9 mouse cellular contexts compared by ENCODE assay signal in the genomic region with DNA sequence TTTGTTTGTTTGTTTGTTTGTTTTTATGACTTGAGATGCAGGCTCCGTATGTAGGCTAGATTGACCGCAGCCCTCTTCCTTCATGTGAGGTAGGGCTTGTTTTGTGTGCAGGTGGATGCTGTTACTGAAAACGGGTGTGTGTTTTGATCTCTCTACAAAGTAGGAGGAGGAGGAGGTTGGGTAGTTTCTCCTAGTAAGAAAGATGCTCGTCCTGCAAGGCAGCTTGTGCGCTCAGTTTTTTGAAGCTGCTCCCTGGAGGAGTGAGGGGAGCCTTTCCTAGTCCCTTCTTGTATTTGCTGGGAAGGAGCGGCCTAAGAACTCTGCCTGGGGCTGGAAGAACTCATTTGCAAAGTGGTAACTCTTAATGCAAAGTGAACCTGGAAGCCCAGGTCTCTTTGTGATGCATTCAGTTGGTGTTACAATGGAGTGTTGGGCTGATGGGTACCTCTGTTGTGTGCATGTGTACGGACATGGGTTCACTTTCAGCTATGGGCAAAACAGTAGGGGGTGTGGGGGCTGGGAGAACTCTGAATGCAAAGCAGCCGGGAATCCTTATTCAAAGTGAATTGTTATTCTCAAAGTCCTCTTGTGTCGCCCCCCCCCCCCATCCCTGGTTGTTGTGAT. TPM values are rescaled to one million over a fixed set of nuclear protein-coding genes. Genes with fewer than 3 reads are reported as not detected.
DNase-seq lines count a peak whose midpoint lies in the region; ATAC-seq and TF ChIP-seq lines count a peak whose summit lies in the region.
"Had no signal": no experiment of that assay in that cellular context is flagged by ENCODE, and none has a peak within 500 bp of the region (broad histone marks: within the 10 kb centered on the region; RNA-seq: fewer than 3 reads in every experiment).

No protein-coding gene starts in this region.

- H3K9ac ChIP-seq in ES-Bruce4 (ENCODE audit: low read depth, poor library complexity, severe bottlenecking): peak overlapping the region; percentile 96
- H3K9ac ChIP-seq in forebrain, postnatal 0 days: no peak overlapping the region
- no peak overlapping the region for H3K9ac ChIP-seq in liver, embryonic 16.5 days (ENCODE audit: low read depth, low read length)

- intact Hi-C loops in heart, postnatal 36 days (cut with DNase I): no loop called here

- H3K4me3 ChIP-seq in heart, embryonic 10.5 days: peak overlapping the region; percentile 74
- peak overlapping the region; percentile 92 for H3K4me3 ChIP-seq in ES-Bruce4 (ENCODE audit: low read depth, low read length)
- peak overlapping the region; percentile 30 for H3K4me3 ChIP-seq in forebrain, postnatal 0 days (ENCODE audit: low read depth, low read length)
- H3K4me3 ChIP-seq in liver, embryonic 16.5 days (ENCODE audit: low read depth, low read length): peak overlapping the region; percentile 74

- H3K36me3 ChIP-seq in heart, embryonic 10.5 days: peaks cover 21% of the 10 kb centered on the region
- peaks cover 34% of the 10 kb centered on the region for H3K36me3 ChIP-seq in ES-Bruce4 (ENCODE audit: control insufficient read depth, insufficient read depth, low read length, poor library complexity, severe bottlenecking)
- H3K36me3 ChIP-seq in forebrain, postnatal 0 days (ENCODE audit: insufficient read depth): peaks cover 3% of the 10 kb centered on the region; the same call in 1 of the 2 replicates
- H3K36me3 ChIP-seq in liver, embryonic 16.5 days (ENCODE audit: control insufficient read depth, insufficient read depth): no peaks in the 10 kb centered on the region

- WGBS in heart, embryonic 10.5 days: 18% methylated on average over 9 of the region's 9 CpGs
- 21% methylated on average over 9 of the region's 9 CpGs for WGBS in forebrain, postnatal 0 days
- 38% methylated on average over 9 of the region's 9 CpGs for WGBS in liver, embryonic 16.5 days (ENCODE audit: insufficient replicate concordance)

- TF ChIP-seq EP300 in ES-Bruce4 (IDR thresholded peaks at IDR 0.05; ENCODE audit: insufficient read depth, low read depth, low read length): no peak

- peaks cover 11% of the 10 kb centered on the region; the same call in 1 of the 2 replicates for H3K4me1 ChIP-seq in heart, embryonic 10.5 days
- H3K4me1 ChIP-seq in ES-Bruce4 (ENCODE audit: control insufficient read depth, insufficient read depth, low read length): no peaks in the 10 kb centered on the region
- H3K4me1 ChIP-seq in forebrain, postnatal 0 days (ENCODE audit: insufficient read depth): no peaks in the 10 kb centered on the region
- H3K4me1 ChIP-seq in liver, embryonic 16.5 days (ENCODE audit: control insufficient read depth, low read depth, low read length): peaks cover 25% of the 10 kb centered on the region

- no peaks in the 10 kb centered on the region for H3K9me3 ChIP-seq in heart, embryonic 10.5 days
- H3K9me3 ChIP-seq in ES-Bruce4 (replicated peaks; ENCODE audit: control insufficient read depth, insufficient read depth, low read length, poor library complexity, severe bottlenecking): no peaks in the 10 kb centered on the region
- no peaks in the 10 kb centered on the region for H3K9me3 ChIP-seq in forebrain, postnatal 0 days (ENCODE audit: low read length)
- H3K9me3 ChIP-seq in liver, embryonic 16.5 days (replicated peaks; ENCODE audit: control insufficient read depth, low read length): no peaks in the 10 kb centered on the region; the same call in 1 of the 2 replicates

- no peak for ATAC-seq in forebrain, postnatal 0 days
- no peak for ATAC-seq in liver, embryonic 16.5 days (ENCODE audit: low read depth)
- ATAC-seq: CD4-positive, CD25-positive, alpha-beta regulatory T cell, adult 4 months had no signal

- no peak for DNase-seq in heart, embryonic 10.5 days (ENCODE audit: low spot score)
- DNase-seq in heart, postnatal 36 days: no peak
- DNase-seq in forebrain, postnatal 0 days: no peak
- no peak for DNase-seq in B cell, adult 2 months
- DNase-seq in T-cell, adult 2 months (ENCODE audit: low spot score): no peak
- no peak for DNase-seq in thymus, adult 18-20 months

- H3K27me3 ChIP-seq in heart, embryonic 10.5 days (ENCODE audit: insufficient read depth, poor library complexity, severe bottlenecking): no peaks in the 10 kb centered on the region
- H3K27me3 ChIP-seq in ES-Bruce4 (ENCODE audit: control insufficient read depth, insufficient read depth, low read length, poor library complexity, severe bottlenecking): no peaks in the 10 kb centered on the region
- H3K27me3 ChIP-seq in forebrain, postnatal 0 days (ENCODE audit: insufficient read depth, low read length): no peaks in the 10 kb centered on the region
- H3K27me3 ChIP-seq in liver, embryonic 16.5 days (ENCODE audit: control insufficient read depth, insufficient read depth, low read depth, low read length): no peaks in the 10 kb centered on the region

- H3K4me2 ChIP-seq in forebrain, postnatal 0 days (ENCODE audit: low read depth): peak overlapping the region; percentile 59
- H3K4me2 ChIP-seq in liver, embryonic 16.5 days (ENCODE audit: low read depth, low read length): peak overlapping the region; percentile 77

- TF ChIP-seq CTCF in ES-Bruce4 (IDR thresholded peaks at IDR 0.05; ENCODE audit: low read depth, low read length): no peak
- no peak for TF ChIP-seq CTCF in forebrain, postnatal 0 days (IDR thresholded peaks at IDR 0.05; ENCODE audit: low read depth)

- H3K27ac ChIP-seq in heart, embryonic 10.5 days: peak overlapping the region; percentile 36; the same call in 1 of the 2 replicates
- peak overlapping the region; percentile 97 for H3K27ac ChIP-seq in ES-Bruce4 (ENCODE audit: insufficient read depth, low read length)
- no peak overlapping the region for H3K27ac ChIP-seq in forebrain, postnatal 0 days (ENCODE audit: low read depth, low read length)
- H3K27ac ChIP-seq in liver, embryonic 16.5 days (ENCODE audit: low read length): no peak overlapping the region

- TF ChIP-seq POLR2A in ES-Bruce4 (IDR thresholded peaks at IDR 0.05; ENCODE audit: insufficient read depth, low read length): no peak

RNA-seq across cellular contexts. Expression of gene Tfe3, which starts 2.4 kb away (rescaled TPM):
- polyA plus RNA-seq in heart, embryonic 10.5 days (2016; fragmentation: Nextera tagmentation; extraction: Ambion mirVana): 22.7 and 23.2 TPM in 2 replicates
- total RNA-seq in heart, postnatal 36 days (2021): 10 to 100 TPM; 14.3 to 17.3 TPM
- 65.8 and 81.6 TPM in 2 replicates for polyA plus RNA-seq in ES-Bruce4 (2011; ENCODE audit: insufficient read depth, insufficient read length, low read depth, missing spikeins)
- 12.8 and 20.4 TPM in 2 replicates for total RNA-seq in forebrain, postnatal 0 days (2014; rRNA removed)
- 17.3 and 20.1 TPM in 2 replicates for polyA plus RNA-seq in forebrain, postnatal 0 days (2015; fragmentation: Nextera tagmentation; extraction: Ambion mirVana)
- 9.5 and 11.4 TPM in 2 replicates for polyA plus RNA-seq in liver, embryonic 16.5 days (2015; fragmentation: Nextera tagmentation; extraction: Ambion mirVana)

RNA-seq across cellular contexts. Expression of gene Ccdc120, which starts 14.1 kb away (rescaled TPM):
- 8.6 and 11.7 TPM in 2 replicates for polyA plus RNA-seq in heart, embryonic 10.5 days (2016; fragmentation: Nextera tagmentation; extraction: Ambion mirVana)
- 1 to 10 TPM in 1 of 2 experiments, under 1 TPM in 1; 0.42 to 1.8 TPM for total RNA-seq in heart, postnatal 36 days (2021)
- polyA plus RNA-seq in ES-Bruce4 (2011; ENCODE audit: insufficient read depth, insufficient read length, low read depth, missing spikeins): 20.4 and 28.9 TPM in 2 replicates
- 149 and 202 TPM in 2 replicates for total RNA-seq in forebrain, postnatal 0 days (2014; rRNA removed)
- polyA plus RNA-seq in forebrain, postnatal 0 days (2015; fragmentation: Nextera tagmentation; extraction: Ambion mirVana): 59.3 and 66.3 TPM in 2 replicates
- polyA plus RNA-seq in liver, embryonic 16.5 days (2015; fragmentation: Nextera tagmentation; extraction: Ambion mirVana): 1.6 and 1.9 TPM in 2 replicates

RNA-seq across cellular contexts. Expression of gene Gripap1, which starts 24.8 kb away (rescaled TPM):
- 35.4 and 37.6 TPM in 2 replicates for polyA plus RNA-seq in heart, embryonic 10.5 days (2016; fragmentation: Nextera tagmentation; extraction: Ambion mirVana)
- 10 to 100 TPM; 25.1 to 25.4 TPM for total RNA-seq in heart, postnatal 36 days (2021)
- polyA plus RNA-seq in ES-Bruce4 (2011; ENCODE audit: insufficient read depth, insufficient read length, low read depth, missing spikeins): 18.5 and 19.2 TPM in 2 replicates
- 40.7 and 41.5 TPM in 2 replicates for total RNA-seq in forebrain, postnatal 0 days (2014; rRNA removed)
- 46.0 and 62.4 TPM in 2 replicates for polyA plus RNA-seq in forebrain, postnatal 0 days (2015; fragmentation: Nextera tagmentation; extraction: Ambion mirVana)
- polyA plus RNA-seq in liver, embryonic 16.5 days (2015; fragmentation: Nextera tagmentation; extraction: Ambion mirVana): 27.7 and 28.9 TPM in 2 replicates

RNA-seq across cellular contexts. Expression of gene Praf2, which starts 36.5 kb away (rescaled TPM):
- polyA plus RNA-seq in heart, embryonic 10.5 days (2016; fragmentation: Nextera tagmentation; extraction: Ambion mirVana): 47.7 and 61.2 TPM in 2 replicates
- total RNA-seq in heart, postnatal 36 days (2021): 1 to 10 TPM; 5.4 to 5.7 TPM
- 53.8 and 67.7 TPM in 2 replicates for polyA plus RNA-seq in ES-Bruce4 (2011; ENCODE audit: insufficient read depth, insufficient read length, low read depth, missing spikeins)
- total RNA-seq in forebrain, postnatal 0 days (2014; rRNA removed): 87.2 and 89.6 TPM in 2 replicates
- 139 TPM in 2 replicates for polyA plus RNA-seq in forebrain, postnatal 0 days (2015; fragmentation: Nextera tagmentation; extraction: Ambion mirVana)
- 5.2 and 6.0 TPM in 2 replicates for polyA plus RNA-seq in liver, embryonic 16.5 days (2015; fragmentation: Nextera tagmentation; extraction: Ambion mirVana)

RNA-seq across cellular contexts. Expression of gene Gm45208, which starts 42.7 kb away (rescaled TPM):
- 0.39 TPM in 1 of 2 replicates, not detected in the other for polyA plus RNA-seq in heart, embryonic 10.5 days (2016; fragmentation: Nextera tagmentation; extraction: Ambion mirVana)
- under 1 TPM in 1 of 2 experiments, not detected in 1; 0.68 TPM for total RNA-seq in heart, postnatal 36 days (2021)
- polyA plus RNA-seq in ES-Bruce4 (2011; ENCODE audit: insufficient read depth, insufficient read length, low read depth, missing spikeins): not detected in 2 replicates
- total RNA-seq in forebrain, postnatal 0 days (2014; rRNA removed): 0.76 and 1.2 TPM in 2 replicates
- 0.91 TPM in 1 of 2 replicates, not detected in the other for polyA plus RNA-seq in forebrain, postnatal 0 days (2015; fragmentation: Nextera tagmentation; extraction: Ambion mirVana)
- 0.27 and 0.51 TPM in 2 replicates for polyA plus RNA-seq in liver, embryonic 16.5 days (2015; fragmentation: Nextera tagmentation; extraction: Ambion mirVana)

Comparison
In these comparisons a context has a peak if more than half of its experiments do, and no peak if none do; other contexts are left out.
1. H3K27ac ChIP-seq: peak in heart, embryonic 10.5 days (single experiment) and ES-Bruce4 (single experiment); none in forebrain, postnatal 0 days (single experiment) and liver, embryonic 16.5 days (single experiment).
2. H3K4me3 ChIP-seq: peak in every context shown above with its lines; median percentile 92 in ES-Bruce4; 74 in heart, embryonic 10.5 days; 74 in liver, embryonic 16.5 days; 30 in forebrain, postnatal 0 days.